Mouse (Mus musculus) midbrain, embryonic 12.5 days (tissue): ENCODE results near the gene Lrrtm4. TPM values are rescaled to one million over a fixed set of nuclear protein-coding genes. Genes with fewer than 3 reads are reported as not detected.

Experiments
- ATAC-seq: fragments of 200-750 bp; cut with Nextera tagmentation; 2 replicates; pipeline ENCODE4 v1.8.0; 2017; ENCODE audit warnings: low read depth, moderate TSS enrichment, moderate library complexity; ENCODE audit not compliant: low FRiP score
- H3K27ac ChIP-seq: fragments of 300-500 bp; sonication (generic); replicated peaks from 2 replicates; pipeline ENCODE4 v1.5.1; 2016; ENCODE audit warnings: mild to moderate bottlenecking
- H3K27me3 ChIP-seq: fragments of 300-500 bp; sonication (generic); 2 replicates; pipeline ENCODE4 v1.6.1; 2016; ENCODE audit warnings: mild to moderate bottlenecking
- H3K36me3 ChIP-seq: fragments of 300-500 bp; sonication (generic); 2 replicates; pipeline ENCODE4 v1.6.1; 2016
- H3K4me1 ChIP-seq: fragments of 300-500 bp; sonication (generic); 2 replicates; pipeline ENCODE4 v1.6.1; 2016
- H3K4me2 ChIP-seq: fragments of 300-500 bp; sonication (generic); replicated peaks from 2 replicates; pipeline ENCODE4 v1.6.1; 2016; ENCODE audit warnings: mild to moderate bottlenecking, moderate library complexity
- H3K4me3 ChIP-seq: fragments of 300-500 bp; sonication (generic); 2 replicates; pipeline ENCODE4 v1.5.1; 2016; ENCODE audit warnings: mild to moderate bottlenecking
- H3K9ac ChIP-seq: fragments of 300-500 bp; sonication (generic); replicated peaks from 2 replicates; pipeline ENCODE4 v1.6.1; 2016; ENCODE audit warnings: mild to moderate bottlenecking, moderate library complexity
- H3K9me3 ChIP-seq: fragments of 300-500 bp; sonication (generic); 2 replicates; pipeline ENCODE4 v1.6.1; 2016; ENCODE audit warnings: mild to moderate bottlenecking
- WGBS: fragments of 180-500 bp; shearing (Covaris S2); methylation state at CpG from one replicate; pipeline ENCODE4 v1.1.7; 2016; 5-methylcytosine and 5-hydroxymethylcytosine counted together
- polyA plus RNA-seq: library from polyadenylated mRNA; unstranded; fragments of >200 nt; fragmentation: Nextera tagmentation; extraction: Ambion mirVana; gene quantifications from 2 replicates; pipeline ENCODE4 v1.2.1, GENCODE M21; 2016

The Lrrtm4 gene
- polyA plus RNA-seq, 1 experiment from 2014 or later: 4.0 TPM

- Histone ChIP-seq H3K9me3 (no peaks in the 10 kb centered on the region), H3K27me3 (no peaks in the 10 kb centered on the region), H3K36me3 (no peaks in the 10 kb centered on the region), H3K4me1 (no peaks in the 10 kb centered on the region), H3K4me2 (no peak overlapping the region), H3K27ac (no peak overlapping the region), H3K4me3 (no peak overlapping the region), H3K9ac (no peak overlapping the region)
- 94% methylated on average over 2 of the region's 2 CpGs for WGBS
- no peak for ATAC-seq
Observed at GRCm38 (mm10) chr6:80577227-80577626, 558.5 kb downstream of the Lrrtm4 start.

GRCm38 (mm10) chr6:80582225-80582624 lies 563.5 kb downstream of the Lrrtm4 start:
- Histone ChIP-seq H3K4me1 (no peaks in the 10 kb centered on the region), H3K27ac (no peak overlapping the region), H3K4me2 (no peak overlapping the region), H3K36me3 (no peaks in the 10 kb centered on the region), H3K4me3 (no peak overlapping the region), H3K9ac (no peak overlapping the region), H3K9me3 (no peaks in the 10 kb centered on the region), H3K27me3 (no peaks in the 10 kb centered on the region)
- WGBS: 90% methylated on average over 1 of the region's 1 CpGs
- no peak for ATAC-seq

DNA sequence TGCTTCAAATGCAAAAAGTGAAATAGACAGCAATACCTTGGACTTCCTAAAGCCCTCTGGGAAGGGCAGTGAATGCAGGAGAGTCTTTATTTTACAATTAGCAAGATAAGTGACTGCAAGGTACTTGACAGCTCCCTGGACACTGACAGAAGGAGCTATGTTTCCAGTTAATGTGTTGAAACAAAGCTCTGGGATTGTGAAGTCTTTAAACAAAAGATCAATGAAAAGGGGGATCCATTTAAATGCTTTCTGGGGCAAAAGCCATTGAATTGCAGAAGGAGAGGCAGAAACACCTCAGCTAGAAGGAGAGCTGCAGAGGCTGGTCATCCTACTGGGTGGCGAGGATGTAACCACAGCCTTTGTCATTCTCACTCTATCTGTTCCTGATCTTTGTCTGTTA lies 571.1 kb downstream of the Lrrtm4 start:
- H3K4me3 ChIP-seq: no peak overlapping the region
- H3K36me3 ChIP-seq: no peaks in the 10 kb centered on the region
- no peak overlapping the region for H3K9ac ChIP-seq
- ATAC-seq: no peak
- H3K9me3 ChIP-seq: no peaks in the 10 kb centered on the region
- 42% methylated on average over 1 of the region's 1 CpGs for WGBS
- H3K4me1 ChIP-seq: no peaks in the 10 kb centered on the region
- no peaks in the 10 kb centered on the region for H3K27me3 ChIP-seq
- H3K27ac ChIP-seq: no peak overlapping the region
- H3K4me2 ChIP-seq: no peak overlapping the region

DNA sequence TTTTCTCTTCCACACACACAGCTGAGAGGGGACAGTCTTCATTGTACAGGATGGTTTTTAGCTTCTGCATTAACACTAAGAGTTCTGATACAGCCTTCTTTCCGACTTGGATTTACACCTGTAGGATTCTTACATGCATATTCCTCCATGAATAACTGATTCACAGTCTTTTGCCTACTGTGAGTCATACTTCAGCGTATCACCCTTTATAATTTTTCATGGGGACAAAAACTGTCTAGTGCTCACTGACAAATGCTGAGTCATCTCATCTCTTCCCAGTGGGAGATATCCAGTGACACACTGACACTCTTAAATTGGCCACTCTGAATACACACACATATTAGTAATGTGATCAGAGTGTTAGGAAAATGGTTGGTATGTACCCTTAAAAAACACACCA lies 600.8 kb downstream of the Lrrtm4 start:
- Histone ChIP-seq H3K9me3 (no peaks in the 10 kb centered on the region), H3K9ac (no peak overlapping the region), H3K4me1 (no peaks in the 10 kb centered on the region), H3K27ac (no peak overlapping the region), H3K4me2 (no peak overlapping the region), H3K27me3 (no peaks in the 10 kb centered on the region), H3K36me3 (no peaks in the 10 kb centered on the region), H3K4me3 (no peak overlapping the region)
- WGBS: 83% methylated on average over 2 of the region's 2 CpGs
- no peak for ATAC-seq

GRCm38 (mm10) chr6:80622676-80623334 lies 604.1 kb downstream of the Lrrtm4 start:
- H3K9me3 ChIP-seq: no peaks in the 10 kb centered on the region
- ATAC-seq: no peak
- no peaks in the 10 kb centered on the region for H3K27me3 ChIP-seq
- H3K9ac ChIP-seq: no peak overlapping the region
- H3K36me3 ChIP-seq: no peaks in the 10 kb centered on the region
- no peak overlapping the region for H3K4me2 ChIP-seq
- no peak overlapping the region for H3K4me3 ChIP-seq
- 91% methylated on average over 6 of the region's 6 CpGs for WGBS
- H3K27ac ChIP-seq: no peak overlapping the region
- H3K4me1 ChIP-seq: no peaks in the 10 kb centered on the region

DNA sequence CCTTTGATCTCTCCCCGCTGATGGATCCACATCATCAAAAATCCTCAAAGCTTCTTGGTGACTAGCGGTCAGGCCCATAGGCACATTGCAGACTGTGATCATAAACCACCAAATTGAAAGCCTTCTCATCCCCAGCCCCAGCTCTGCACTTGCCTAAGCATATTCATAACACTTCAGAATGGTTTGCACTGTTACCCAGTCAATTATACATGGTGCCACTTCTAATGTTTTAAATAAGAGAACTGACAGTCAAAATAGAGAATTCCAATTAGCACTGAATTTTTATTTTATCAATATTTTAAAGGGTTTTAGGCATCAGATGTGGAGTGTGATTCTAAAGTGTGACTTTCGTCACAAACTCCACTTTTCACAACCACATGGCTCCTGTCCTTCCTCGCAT lies 606.8 kb downstream of the Lrrtm4 start:
- no peaks in the 10 kb centered on the region for H3K27me3 ChIP-seq
- no peak for ATAC-seq
- H3K9ac ChIP-seq: no peak overlapping the region
- no peak overlapping the region for H3K4me3 ChIP-seq
- H3K36me3 ChIP-seq: no peaks in the 10 kb centered on the region
- H3K4me2 ChIP-seq: no peak overlapping the region
- WGBS: 87% methylated on average over 4 of the region's 4 CpGs
- no peaks in the 10 kb centered on the region for H3K9me3 ChIP-seq
- H3K27ac ChIP-seq: no peak overlapping the region
- no peaks in the 10 kb centered on the region for H3K4me1 ChIP-seq

GRCm38 (mm10) chr6:80662729-80663128 lies 644.1 kb downstream of the Lrrtm4 start:
- no peak overlapping the region for H3K9ac ChIP-seq
- no peaks in the 10 kb centered on the region for H3K27me3 ChIP-seq
- H3K36me3 ChIP-seq: no peaks in the 10 kb centered on the region
- no peaks in the 10 kb centered on the region for H3K4me1 ChIP-seq
- WGBS: 88% methylated on average over 5 of the region's 5 CpGs
- no peak overlapping the region for H3K27ac ChIP-seq
- ATAC-seq: no peak
- no peak overlapping the region for H3K4me2 ChIP-seq
- no peak overlapping the region for H3K4me3 ChIP-seq
- no peaks in the 10 kb centered on the region for H3K9me3 ChIP-seq

DNA sequence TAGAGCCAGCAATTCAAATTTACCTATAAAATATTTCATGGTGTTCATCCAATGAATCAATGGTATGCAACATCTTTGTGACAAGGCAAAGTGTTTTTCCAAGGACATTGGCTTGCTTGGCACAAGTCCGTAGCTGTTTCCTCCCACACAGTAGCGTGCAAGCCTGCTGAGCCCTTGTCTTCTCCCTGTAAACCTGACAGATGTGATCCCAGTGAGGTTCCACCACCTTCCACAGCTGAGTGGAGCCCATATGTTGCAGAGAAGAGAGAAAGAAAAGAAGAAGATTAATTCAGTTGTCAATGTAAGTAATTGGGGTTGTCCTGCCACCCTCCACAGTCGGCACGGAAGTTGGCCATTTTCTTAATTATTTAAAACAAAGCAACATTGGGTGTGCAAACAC lies 645.4 kb downstream of the Lrrtm4 start:
- no peaks in the 10 kb centered on the region for H3K36me3 ChIP-seq
- WGBS: 74% methylated on average over 4 of the region's 4 CpGs
- ATAC-seq: no peak
- H3K9me3 ChIP-seq: no peaks in the 10 kb centered on the region
- no peak overlapping the region for H3K27ac ChIP-seq
- H3K27me3 ChIP-seq: no peaks in the 10 kb centered on the region
- H3K4me1 ChIP-seq: no peaks in the 10 kb centered on the region
- no peak overlapping the region for H3K9ac ChIP-seq
- no peak overlapping the region for H3K4me3 ChIP-seq
- no peak overlapping the region for H3K4me2 ChIP-seq

DNA sequence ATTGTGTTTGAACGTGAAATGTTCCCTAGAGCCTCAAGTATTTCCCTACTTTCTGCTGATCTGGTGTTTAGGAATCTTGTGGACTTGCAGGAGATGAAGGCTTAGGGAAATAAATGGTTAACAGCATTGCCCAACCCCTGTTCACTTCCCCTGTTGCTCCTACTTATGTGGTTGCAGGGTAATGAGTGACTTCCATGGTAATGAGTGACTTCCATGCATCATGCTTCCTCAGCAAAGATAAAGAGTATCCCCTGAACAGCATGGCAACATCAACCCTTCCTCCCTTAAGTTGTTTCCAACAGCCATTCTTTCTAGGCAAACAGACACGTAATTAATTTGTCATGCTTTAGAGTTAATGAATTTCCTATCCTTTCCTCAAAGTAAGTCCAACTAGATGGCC lies 685.5 kb downstream of the Lrrtm4 start:
- Histone ChIP-seq H3K4me2 (no peak overlapping the region), H3K27ac (no peak overlapping the region), H3K4me1 (no peaks in the 10 kb centered on the region), H3K4me3 (no peak overlapping the region), H3K36me3 (no peaks in the 10 kb centered on the region), H3K9ac (no peak overlapping the region), H3K27me3 (no peaks in the 10 kb centered on the region), H3K9me3 (no peaks in the 10 kb centered on the region)
- ATAC-seq: no peak
- 69% methylated on average over 2 of the region's 2 CpGs for WGBS

DNA sequence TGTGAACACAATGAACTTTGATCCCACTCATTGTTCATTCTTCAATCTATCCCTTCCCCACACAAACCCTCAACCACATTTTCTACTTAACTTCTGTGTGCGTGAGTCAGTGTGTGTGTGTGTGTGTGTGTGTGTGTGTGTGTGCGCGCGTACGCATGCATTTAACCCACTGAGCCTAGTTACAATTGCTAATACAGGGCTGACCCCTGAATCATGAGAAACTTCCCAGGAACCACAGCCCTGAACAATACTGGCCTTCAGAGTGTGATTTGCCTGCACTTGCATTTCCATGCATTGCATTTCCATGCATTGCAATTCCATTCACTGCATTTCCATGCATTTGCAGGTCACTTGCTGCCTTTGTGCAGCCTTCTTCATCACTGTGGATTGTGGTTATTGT lies 701.8 kb downstream of the Lrrtm4 start:
- Histone ChIP-seq H3K4me2 (no peak overlapping the region), H3K27me3 (no peaks in the 10 kb centered on the region), H3K4me1 (no peaks in the 10 kb centered on the region), H3K27ac (no peak overlapping the region), H3K4me3 (no peak overlapping the region), H3K9ac (no peak overlapping the region), H3K9me3 (no peaks in the 10 kb centered on the region), H3K36me3 (no peaks in the 10 kb centered on the region)
- ATAC-seq: peak; percentile 76
- WGBS: 79% methylated on average over 5 of the region's 5 CpGs

DNA sequence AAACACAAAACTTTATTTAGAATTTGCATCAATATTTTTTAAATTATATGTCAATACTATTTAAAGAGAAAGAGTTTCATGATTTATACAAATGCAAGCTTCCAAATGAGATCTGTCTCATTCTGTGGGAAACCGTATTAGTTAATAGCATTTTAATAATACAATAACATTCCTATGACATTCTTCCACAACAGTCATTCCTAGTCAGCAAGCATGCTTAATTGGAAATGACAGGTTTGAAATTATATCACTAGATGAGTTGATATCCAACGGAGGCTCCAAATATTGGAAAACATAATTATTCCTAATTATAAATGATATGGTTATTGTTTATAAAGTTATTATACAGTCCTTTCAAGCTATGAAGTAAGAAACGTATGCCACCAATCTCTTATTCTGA lies 714.7 kb downstream of the Lrrtm4 start:
- Histone ChIP-seq H3K4me3 (no peak overlapping the region), H3K36me3 (no peaks in the 10 kb centered on the region), H3K4me1 (no peaks in the 10 kb centered on the region), H3K9me3 (no peaks in the 10 kb centered on the region), H3K27ac (no peak overlapping the region), H3K27me3 (no peaks in the 10 kb centered on the region), H3K4me2 (no peak overlapping the region), H3K9ac (no peak overlapping the region)
- 88% methylated on average over 3 of the region's 3 CpGs for WGBS
- no peak for ATAC-seq

DNA sequence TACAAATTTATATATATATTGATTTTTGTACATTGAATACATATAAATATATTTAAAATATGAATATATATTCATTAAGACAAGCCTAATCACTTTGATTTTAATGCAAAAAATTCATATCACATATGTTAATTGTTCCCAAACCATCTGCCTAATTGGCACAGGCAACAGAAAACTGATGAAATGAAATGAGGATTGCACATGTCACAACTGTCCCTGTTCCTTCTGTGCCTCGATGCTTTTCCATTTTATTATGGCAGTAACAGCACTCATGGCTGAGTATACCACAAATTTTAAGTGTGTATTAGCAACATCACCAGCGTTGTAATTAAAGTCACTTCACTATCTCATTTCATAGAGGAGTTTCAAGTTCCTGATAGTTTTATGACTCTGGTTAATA lies 732.1 kb downstream of the Lrrtm4 start:
- H3K4me3 ChIP-seq: no peak overlapping the region
- H3K9me3 ChIP-seq: no peaks in the 10 kb centered on the region
- no peaks in the 10 kb centered on the region for H3K36me3 ChIP-seq
- no peak for ATAC-seq
- 75% methylated on average over 2 of the region's 2 CpGs for WGBS
- H3K4me1 ChIP-seq: no peaks in the 10 kb centered on the region
- H3K27ac ChIP-seq: no peak overlapping the region
- no peaks in the 10 kb centered on the region for H3K27me3 ChIP-seq
- no peak overlapping the region for H3K9ac ChIP-seq
- no peak overlapping the region for H3K4me2 ChIP-seq

- Histone ChIP-seq H3K9me3 (no peaks in the 10 kb centered on the region), H3K4me1 (no peaks in the 10 kb centered on the region), H3K9ac (no peak overlapping the region), H3K27me3 (no peaks in the 10 kb centered on the region), H3K27ac (no peak overlapping the region), H3K4me2 (no peak overlapping the region), H3K4me3 (no peak overlapping the region), H3K36me3 (no peaks in the 10 kb centered on the region)
- WGBS: 89% methylated on average over 5 of the region's 5 CpGs
- no peak for ATAC-seq
Observed at GRCm38 (mm10) chr6:80760641-80761204, 742.0 kb downstream of the Lrrtm4 start.
